Mouse (Mus musculus) liver, embryonic 13.5 days (tissue): ENCODE measurements around the gene Ninl. TPM values are rescaled to one million over a fixed set of nuclear protein-coding genes. Genes with fewer than 3 reads are reported as not detected.

Experiments used
- polyA plus RNA-seq: library from polyadenylated mRNA; unstranded; fragments of >200 nt; fragmentation: Nextera tagmentation; extraction: Ambion mirVana; gene quantifications from 2 replicates; pipeline ENCODE4 v1.2.1, GENCODE M21; 2015

The Ninl gene
- polyA plus RNA-seq, 1 experiment from 2014 or later, result 10.6 TPM

Other genes with a start within 250 kb of the Ninl start
- 21.2 and 21.6 TPM in 2 replicates for gene Abhd12, start 134.6 kb downstream of the Ninl start, polyA plus RNA-seq
- 47.7 and 51.8 TPM in 2 replicates for gene Gins1, start 134.0 kb downstream of the Ninl start, polyA plus RNA-seq
- 76.2 and 88.7 TPM in 2 replicates for gene Nanp, start within 50 bp of the Ninl start, polyA plus RNA-seq
- not detected in 2 replicates for gene Gm14151, start 53.0 kb upstream of the Ninl start, polyA plus RNA-seq
- gene Gm14147, start 58.9 kb upstream of the Ninl start, polyA plus RNA-seq, result not detected in 2 replicates